Mouse (Mus musculus): ENCODE data around the gene Grin3a. TPM values are rescaled to one million over a fixed set of nuclear protein-coding genes. Genes with fewer than 3 reads are reported as not detected.

Gene Grin3a
- total RNA-seq, 2 experiments from 2014 or later = not detected

Other genes with a start within 250 kb of the Grin3a start
- 1.7 and 2.1 TPM in 2 replicates for gene Tmem246, start 247.9 kb downstream of the Grin3a start, total RNA-seq (2014; fragmentation: Nextera tagmentation)
- gene Tmem246, start 247.9 kb downstream of the Grin3a start, total RNA-seq (2017) = 3.0 and 3.3 TPM in 2 replicates
- 62.2 and 66.1 TPM in 2 replicates for gene Rnf20, start 213.7 kb downstream of the Grin3a start, total RNA-seq (2014; fragmentation: Nextera tagmentation)
- gene Rnf20, start 213.7 kb downstream of the Grin3a start, total RNA-seq (2017) = 153 and 170 TPM in 2 replicates
- not detected in 2 replicates for gene Ppp3r2, start 163.7 kb downstream of the Grin3a start, total RNA-seq (2014; fragmentation: Nextera tagmentation)
- gene Ppp3r2, start 163.7 kb downstream of the Grin3a start, total RNA-seq (2017) = not detected in 2 replicates